In genomic region chr10:59863620-59864019, GRCm38 (mm10) we compare ENCODE assay signal across 14 mouse cellular contexts. TPM values are rescaled to one million over a fixed set of nuclear protein-coding genes. Genes with fewer than 3 reads are reported as not detected.
A peak's percentile ranks its signal among the peaks of the same experiment; 100 is the strongest.
DNase-seq lines count a peak whose midpoint lies in the region; ATAC-seq lines count a peak whose summit lies in the region.
"Had no signal": no experiment of that assay in that cellular context is flagged by ENCODE, and none has a peak within 500 bp of the region (broad histone marks: within the 10 kb centered on the region; RNA-seq: fewer than 3 reads in every experiment).

No protein-coding gene starts in this region.

- H3K36me3 ChIP-seq in hindbrain, embryonic 13.5 days = no peaks in the 10 kb centered on the region
- no peaks in the 10 kb centered on the region for H3K36me3 ChIP-seq in hindbrain, embryonic 14.5 days (replicated peaks; ENCODE audit: control insufficient read depth, insufficient read depth)
- peaks cover 19% of the 10 kb centered on the region for H3K36me3 ChIP-seq in limb, embryonic 12.5 days
- H3K36me3 ChIP-seq in limb, embryonic 10.5 days = 0 out of 2 replicates have a peak, but pooled peaks cover 2% of the 10 kb centered on the region
- H3K36me3 ChIP-seq in midbrain, embryonic 13.5 days = no peaks in the 10 kb centered on the region
- H3K36me3 ChIP-seq in heart, embryonic 12.5 days = peaks cover 8% of the 10 kb centered on the region
- H3K36me3 ChIP-seq: stomach, embryonic 15.5 days had no signal

- H3K9ac ChIP-seq in hindbrain, embryonic 13.5 days = peak overlapping the region; percentile 10; the same call in 1 of the 2 replicates
- no peak overlapping the region for H3K9ac ChIP-seq in hindbrain, embryonic 14.5 days
- H3K9ac ChIP-seq in limb, embryonic 12.5 days (replicated peaks) = peak overlapping the region; percentile 32; the same call in 1 of the 2 replicates
- H3K9ac ChIP-seq in midbrain, embryonic 13.5 days (replicated peaks) = peak overlapping the region; percentile 36; the same call in 1 of the 2 replicates
- no peak overlapping the region for H3K9ac ChIP-seq in heart, embryonic 12.5 days
- H3K9ac ChIP-seq: embryonic facial prominence, embryonic 12.5 days; liver, embryonic 13.5 days; stomach, embryonic 15.5 days had no signal

- no peaks in the 10 kb centered on the region for H3K27me3 ChIP-seq in hindbrain, embryonic 13.5 days
- H3K27me3 ChIP-seq in hindbrain, embryonic 14.5 days (ENCODE audit: control insufficient read depth, insufficient read depth, low read length) = no peaks in the 10 kb centered on the region
- H3K27me3 ChIP-seq in limb, embryonic 12.5 days = no peaks in the 10 kb centered on the region
- no peaks in the 10 kb centered on the region for H3K27me3 ChIP-seq in limb, embryonic 10.5 days (ENCODE audit: low read depth, poor library complexity, severe bottlenecking)
- H3K27me3 ChIP-seq in midbrain, embryonic 13.5 days = no peaks in the 10 kb centered on the region
- H3K27me3 ChIP-seq in heart, embryonic 12.5 days (replicated peaks) = no peaks in the 10 kb centered on the region
- H3K27me3 ChIP-seq: embryonic facial prominence, embryonic 12.5 days; liver, embryonic 13.5 days; stomach, embryonic 15.5 days had no signal

- no peak overlapping the region for H3K4me2 ChIP-seq in hindbrain, embryonic 13.5 days
- no peak overlapping the region for H3K4me2 ChIP-seq in hindbrain, embryonic 14.5 days (replicated peaks)
- no peak overlapping the region for H3K4me2 ChIP-seq in limb, embryonic 12.5 days
- no peak overlapping the region for H3K4me2 ChIP-seq in midbrain, embryonic 13.5 days (replicated peaks)
- H3K4me2 ChIP-seq in heart, embryonic 12.5 days = no peak overlapping the region
- H3K4me2 ChIP-seq: embryonic facial prominence, embryonic 12.5 days; liver, embryonic 13.5 days; stomach, embryonic 15.5 days had no signal

- WGBS in hindbrain, embryonic 13.5 days = 36% methylated on average over 4 of the region's 4 CpGs
- 36% methylated on average over 4 of the region's 4 CpGs for WGBS in hindbrain, embryonic 14.5 days
- 27% methylated on average over 4 of the region's 4 CpGs for WGBS in limb, embryonic 12.5 days
- WGBS in limb, embryonic 10.5 days = 33% methylated on average over 4 of the region's 4 CpGs
- WGBS in midbrain, embryonic 13.5 days = 50% methylated on average over 4 of the region's 4 CpGs
- WGBS in heart, embryonic 12.5 days = 38% methylated on average over 4 of the region's 4 CpGs

- H3K9me3 ChIP-seq in hindbrain, embryonic 13.5 days = no peaks in the 10 kb centered on the region
- H3K9me3 ChIP-seq in hindbrain, embryonic 14.5 days (ENCODE audit: control insufficient read depth, low read length) = no peaks in the 10 kb centered on the region
- no peaks in the 10 kb centered on the region for H3K9me3 ChIP-seq in limb, embryonic 12.5 days
- H3K9me3 ChIP-seq in limb, embryonic 10.5 days (replicated peaks) = no peaks in the 10 kb centered on the region
- no peaks in the 10 kb centered on the region for H3K9me3 ChIP-seq in midbrain, embryonic 13.5 days
- no peaks in the 10 kb centered on the region for H3K9me3 ChIP-seq in heart, embryonic 12.5 days (replicated peaks)
- H3K9me3 ChIP-seq: embryonic facial prominence, embryonic 12.5 days; liver, embryonic 13.5 days; stomach, embryonic 15.5 days had no signal

- peaks cover 41% of the 10 kb centered on the region for H3K4me1 ChIP-seq in hindbrain, embryonic 13.5 days (replicated peaks)
- H3K4me1 ChIP-seq in hindbrain, embryonic 14.5 days (replicated peaks; ENCODE audit: control insufficient read depth, insufficient read depth, low read length) = peaks cover 14% of the 10 kb centered on the region; the same call in 1 of the 2 replicates
- peaks cover 18% of the 10 kb centered on the region; the same call in 1 of the 2 replicates for H3K4me1 ChIP-seq in limb, embryonic 12.5 days (replicated peaks)
- peaks cover 41% of the 10 kb centered on the region for H3K4me1 ChIP-seq in limb, embryonic 10.5 days
- H3K4me1 ChIP-seq in midbrain, embryonic 13.5 days (replicated peaks) = peaks cover 18% of the 10 kb centered on the region
- peaks cover 9% of the 10 kb centered on the region for H3K4me1 ChIP-seq in heart, embryonic 12.5 days (replicated peaks)
- H3K4me1 ChIP-seq: stomach, embryonic 15.5 days had no signal

- no peak for DNase-seq in hindbrain, embryonic 14.5 days (ENCODE audit: low spot score)
- no peak for DNase-seq in limb, embryonic 10.5 days (ENCODE audit: low spot score)
- peak; percentile 51 for DNase-seq in MN1 (ENCODE audit: low spot score)
- DNase-seq in frontal cortex, postnatal 14 days (ENCODE audit: low spot score in 2 of 2) = no peak
- DNase-seq: adrenal gland, postnatal 14 days; cerebellum, adult 11 months; heart, adult 11 months; liver, embryonic 13.5 days had no signal

- H3K4me3 ChIP-seq in hindbrain, embryonic 13.5 days = no peak overlapping the region
- H3K4me3 ChIP-seq in hindbrain, embryonic 14.5 days (replicated peaks; ENCODE audit: low read length) = no peak overlapping the region
- H3K4me3 ChIP-seq in limb, embryonic 12.5 days (replicated peaks) = no peak overlapping the region
- H3K4me3 ChIP-seq in limb, embryonic 10.5 days = no peak overlapping the region
- no peak overlapping the region for H3K4me3 ChIP-seq in midbrain, embryonic 13.5 days (replicated peaks)
- no peak overlapping the region for H3K4me3 ChIP-seq in heart, embryonic 12.5 days
- H3K4me3 ChIP-seq: embryonic facial prominence, embryonic 12.5 days; liver, embryonic 13.5 days; stomach, embryonic 15.5 days had no signal

- no peak for ATAC-seq in hindbrain, embryonic 13.5 days (ENCODE audit: low FRiP score)
- ATAC-seq in hindbrain, embryonic 14.5 days (ENCODE audit: low FRiP score) = no peak
- no peak for ATAC-seq in limb, embryonic 12.5 days (ENCODE audit: insufficient number of reproducible peaks, insufficient read depth, low FRiP score, low TSS enrichment, low read depth)
- ATAC-seq in midbrain, embryonic 13.5 days = no peak
- ATAC-seq in heart, embryonic 12.5 days (ENCODE audit: insufficient number of reproducible peaks, low FRiP score) = no peak

- H3K27ac ChIP-seq in hindbrain, embryonic 13.5 days = peak overlapping the region; percentile 30; the same call in 1 of the 2 replicates
- H3K27ac ChIP-seq in hindbrain, embryonic 14.5 days = no peak overlapping the region
- no peak overlapping the region for H3K27ac ChIP-seq in limb, embryonic 12.5 days
- H3K27ac ChIP-seq in limb, embryonic 10.5 days = no peak overlapping the region
- H3K27ac ChIP-seq in midbrain, embryonic 13.5 days = no peak overlapping the region
- no peak overlapping the region for H3K27ac ChIP-seq in heart, embryonic 12.5 days (ENCODE audit: poor library complexity, severe bottlenecking)
- H3K27ac ChIP-seq: embryonic facial prominence, embryonic 12.5 days; liver, embryonic 13.5 days; stomach, embryonic 15.5 days had no signal

RNA-seq across cellular contexts. Expression of gene Dnajb12, which starts 15.7 kb away (rescaled TPM):
- 18.4 and 19.2 TPM in 2 replicates for polyA plus RNA-seq in hindbrain, embryonic 13.5 days (2015; fragmentation: Nextera tagmentation; extraction: Ambion mirVana)
- 20.6 and 22.5 TPM in 2 replicates for polyA plus RNA-seq in hindbrain, embryonic 14.5 days (2014; fragmentation: Nextera tagmentation; extraction: Ambion mirVana)
- 17.6 and 20.7 TPM in 2 replicates for polyA plus RNA-seq in limb, embryonic 12.5 days (2016; fragmentation: Nextera tagmentation; extraction: Ambion mirVana)
- polyA plus RNA-seq in limb, embryonic 10.5 days (2016; fragmentation: Nextera tagmentation; extraction: Ambion mirVana) = 25.8 and 28.2 TPM in 2 replicates
- 18.3 and 18.6 TPM in 2 replicates for polyA plus RNA-seq in midbrain, embryonic 13.5 days (2015; fragmentation: Nextera tagmentation; extraction: Ambion mirVana)
- polyA plus RNA-seq in heart, embryonic 12.5 days (2016; fragmentation: Nextera tagmentation; extraction: Ambion mirVana) = 31.4 and 32.8 TPM in 2 replicates

Comparison
In these comparisons a context has a peak if more than half of its experiments do, and no peak if none do; other contexts are left out.
1. H3K9ac ChIP-seq: peak in hindbrain, embryonic 13.5 days (single experiment), limb, embryonic 12.5 days (single experiment) and midbrain, embryonic 13.5 days (single experiment); none in hindbrain, embryonic 14.5 days (single experiment) and heart, embryonic 12.5 days (single experiment).